Mouse (Mus musculus): Measurements from ENCODE around the gene Dynll2.
"Not testable (repeated sequence)": the region's sequence is repeated elsewhere in the genome, so short reads cannot be mapped to it uniquely, and the experiment has no call there.

The Dynll2 gene

DNA sequence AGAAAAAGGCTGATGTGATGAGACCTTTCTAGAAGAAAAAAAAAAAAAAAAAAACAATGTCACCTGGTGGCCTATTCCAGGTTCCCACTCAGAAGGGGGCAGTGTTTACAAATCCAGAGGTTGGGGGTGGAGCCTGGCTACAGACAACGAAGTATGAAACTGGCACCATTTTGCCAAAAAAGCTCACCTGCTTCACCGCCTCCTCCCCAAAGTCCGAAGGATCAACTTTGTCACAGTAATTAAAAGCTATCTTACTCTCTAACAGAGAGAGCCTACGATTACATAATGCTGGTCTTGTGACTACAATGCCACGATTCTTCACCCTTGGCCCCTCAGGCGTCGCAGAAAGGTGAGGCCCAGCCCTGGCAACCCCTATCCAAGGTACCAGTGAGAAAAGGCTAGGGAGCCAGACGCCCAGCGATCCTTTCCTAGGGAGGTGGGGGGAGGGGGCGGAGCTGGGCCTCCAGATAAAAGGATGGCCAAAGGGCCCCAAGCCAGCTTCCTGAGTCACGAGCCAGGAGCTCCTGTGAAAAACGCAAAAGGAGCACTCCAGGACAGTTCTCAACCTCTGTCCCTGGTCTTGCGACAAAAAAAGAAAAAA, 1.1 kb downstream of the Dynll2 start:
- DNase-seq: peak; percentile 78

DNA sequence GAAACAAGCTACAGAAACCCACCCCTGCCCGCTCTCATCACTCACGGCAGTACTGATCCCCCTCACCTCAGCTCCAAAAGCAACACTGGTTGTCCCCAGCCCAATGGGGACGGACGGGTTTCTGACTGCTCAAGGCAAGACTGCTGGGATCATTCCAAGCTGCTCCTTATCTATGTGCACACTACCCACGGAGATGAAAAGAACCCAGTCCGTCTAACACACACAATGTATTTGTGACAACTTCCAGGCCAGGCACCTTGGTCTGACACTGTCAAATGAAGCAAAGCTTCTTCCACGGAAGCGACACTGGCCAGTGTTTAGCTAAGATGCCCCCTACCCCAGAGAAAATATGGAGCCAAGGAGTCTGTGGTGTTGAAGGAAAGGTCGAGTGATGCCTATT, 1.7 kb downstream of the Dynll2 start:
- DNase-seq: no peak

DNA sequence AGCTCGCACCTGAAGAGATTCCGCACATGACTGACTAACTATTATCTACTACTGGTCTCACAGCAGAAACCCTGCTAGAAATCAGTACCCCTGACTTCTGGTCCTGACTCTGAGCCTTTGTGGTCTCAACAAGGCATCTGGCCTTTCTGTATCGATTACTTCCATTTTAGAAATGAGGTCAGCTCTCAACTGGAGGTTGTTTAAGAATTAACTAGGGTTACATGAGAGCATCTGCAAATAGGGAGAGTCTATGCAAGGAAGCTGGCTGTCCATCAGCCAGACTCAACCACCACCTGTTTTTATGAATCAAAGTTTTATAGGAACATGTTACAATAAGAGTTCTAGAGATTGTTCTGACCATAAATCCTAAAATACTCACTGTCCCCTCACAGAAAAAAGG, 2.8 kb downstream of the Dynll2 start:
- no peak for DNase-seq

DNA sequence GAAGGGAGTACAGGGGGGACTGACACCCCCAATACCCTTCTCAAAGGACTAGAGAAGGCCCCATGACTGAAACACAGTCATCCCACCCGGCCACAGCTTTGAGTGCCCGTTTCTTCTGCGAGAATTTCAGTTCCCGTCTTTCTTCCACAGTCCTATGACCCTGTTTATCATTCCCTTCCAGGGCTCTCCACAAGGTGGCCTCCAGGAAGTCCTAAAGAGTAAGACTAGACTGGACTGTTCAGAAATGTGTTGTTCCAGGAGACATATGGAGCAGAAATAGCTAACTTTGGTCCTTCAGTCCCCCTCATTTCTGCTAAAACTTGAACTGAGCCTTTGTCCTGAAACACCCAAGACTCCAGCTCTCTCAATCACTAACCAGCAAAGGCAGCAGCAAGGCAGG, 8.4 kb downstream of the Dynll2 start:
- no peak for DNase-seq

DNA sequence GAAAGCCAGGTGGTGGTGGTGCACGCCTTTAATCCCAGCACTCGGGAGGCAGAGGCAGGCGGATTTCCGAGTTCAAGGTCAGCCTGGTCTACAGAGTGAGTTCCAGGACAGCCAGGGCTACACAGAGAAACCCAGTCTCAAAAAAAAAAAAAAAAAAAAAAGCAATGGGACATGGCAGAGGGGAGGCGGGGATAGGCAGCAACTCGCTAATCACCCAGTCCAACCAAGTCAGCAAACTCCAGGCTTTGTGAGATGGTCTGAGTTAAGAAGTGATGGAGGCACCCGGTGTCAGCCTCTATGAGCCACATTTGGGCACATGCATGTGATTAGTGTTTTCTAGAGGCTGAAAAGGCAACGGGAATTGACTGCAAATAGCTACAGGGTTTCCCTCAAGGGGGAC, 10.3 kb downstream of the Dynll2 start:
- DNase-seq: not testable (repeated sequence)

DNA sequence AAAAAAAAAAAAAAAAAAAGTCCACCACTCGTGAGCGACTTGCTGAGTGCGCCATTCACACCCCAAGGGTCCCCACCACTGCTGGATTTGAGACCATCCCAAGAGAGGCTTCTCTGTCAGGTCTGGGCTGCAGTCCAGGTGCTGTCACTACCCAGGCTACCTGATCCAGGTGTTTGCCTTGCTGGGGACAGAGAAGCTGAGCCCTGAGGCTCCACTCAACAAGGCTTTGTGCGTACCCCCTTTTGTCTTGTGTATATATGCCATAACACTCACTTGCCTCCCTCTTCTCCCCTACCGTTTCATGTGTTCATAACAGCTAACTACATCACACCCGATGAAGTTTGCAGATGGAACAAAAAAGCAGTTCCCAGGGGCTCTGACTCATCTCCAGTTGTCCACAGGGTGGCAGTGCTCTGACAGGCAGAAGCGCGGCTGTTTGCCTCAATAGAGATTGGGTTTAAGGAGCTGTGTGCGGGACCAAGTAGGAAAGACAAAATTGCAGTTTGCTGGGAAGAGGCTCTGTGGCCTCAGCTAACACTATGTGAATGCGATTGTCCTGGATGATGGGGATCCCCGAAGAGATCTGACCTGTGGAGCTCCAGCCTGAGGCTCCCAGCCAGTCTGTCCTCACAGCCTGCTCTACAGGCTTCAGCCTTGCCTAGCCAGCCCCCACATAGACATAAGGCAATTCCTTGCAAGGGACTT, 12.7 kb downstream of the Dynll2 start:
- DNase-seq: peak; percentile 83

DNA sequence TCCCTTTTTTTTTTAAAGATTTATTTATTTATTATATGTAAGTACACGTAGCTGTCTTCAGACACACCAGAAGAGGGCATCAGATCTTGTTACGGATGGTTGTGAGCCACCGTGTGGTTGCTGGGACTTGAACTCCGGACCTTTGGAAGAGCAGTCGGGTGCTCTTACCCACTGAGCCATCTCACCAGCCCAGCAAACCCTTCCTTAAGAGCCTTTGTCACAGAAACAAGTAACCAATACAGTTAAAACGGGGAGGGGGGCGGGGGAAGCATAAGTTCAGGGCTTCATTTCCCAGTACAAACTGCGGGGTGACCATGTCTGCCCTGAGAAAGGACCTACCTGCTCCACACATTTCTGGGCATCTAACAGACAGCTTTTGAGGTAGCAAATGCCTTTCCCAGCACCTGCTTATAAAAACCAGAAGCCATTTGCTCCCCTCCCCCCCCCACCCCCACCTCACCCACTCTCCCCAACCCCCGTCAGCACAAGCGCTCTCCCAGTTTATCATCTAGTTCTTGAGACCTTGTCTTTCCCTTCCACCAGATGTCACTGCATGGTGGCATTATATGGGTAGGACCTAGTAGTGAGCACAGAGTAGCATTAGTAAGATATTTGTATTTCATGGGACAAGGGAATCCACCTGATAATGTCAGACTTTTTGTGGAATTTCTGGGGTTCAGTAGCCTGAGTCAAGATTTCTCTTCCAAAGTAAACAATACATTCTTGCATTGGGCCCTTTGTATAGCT, 13.6 kb downstream of the Dynll2 start:
- DNase-seq: no peak

DNA sequence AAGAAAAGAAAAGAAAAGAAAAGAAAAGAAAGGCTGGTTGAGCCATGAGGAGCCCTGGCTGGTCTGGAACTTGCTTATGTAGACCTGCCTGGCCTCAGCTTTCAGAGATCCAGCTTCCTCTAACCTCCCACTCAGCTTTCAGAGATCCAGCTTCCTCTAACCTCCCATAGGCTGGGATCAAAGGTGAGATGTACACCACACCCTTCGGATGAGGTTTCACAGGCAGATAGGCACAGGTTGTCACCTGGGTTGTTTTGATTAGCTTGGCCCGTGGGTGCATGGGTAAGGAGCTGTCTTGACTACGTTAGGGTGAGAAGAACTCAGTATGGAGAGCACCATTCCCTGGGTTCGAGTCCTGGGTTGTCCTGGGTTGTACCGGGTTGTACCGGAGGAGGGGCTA, 14.5 kb downstream of the Dynll2 start:
- DNase-seq: no peak

DNA sequence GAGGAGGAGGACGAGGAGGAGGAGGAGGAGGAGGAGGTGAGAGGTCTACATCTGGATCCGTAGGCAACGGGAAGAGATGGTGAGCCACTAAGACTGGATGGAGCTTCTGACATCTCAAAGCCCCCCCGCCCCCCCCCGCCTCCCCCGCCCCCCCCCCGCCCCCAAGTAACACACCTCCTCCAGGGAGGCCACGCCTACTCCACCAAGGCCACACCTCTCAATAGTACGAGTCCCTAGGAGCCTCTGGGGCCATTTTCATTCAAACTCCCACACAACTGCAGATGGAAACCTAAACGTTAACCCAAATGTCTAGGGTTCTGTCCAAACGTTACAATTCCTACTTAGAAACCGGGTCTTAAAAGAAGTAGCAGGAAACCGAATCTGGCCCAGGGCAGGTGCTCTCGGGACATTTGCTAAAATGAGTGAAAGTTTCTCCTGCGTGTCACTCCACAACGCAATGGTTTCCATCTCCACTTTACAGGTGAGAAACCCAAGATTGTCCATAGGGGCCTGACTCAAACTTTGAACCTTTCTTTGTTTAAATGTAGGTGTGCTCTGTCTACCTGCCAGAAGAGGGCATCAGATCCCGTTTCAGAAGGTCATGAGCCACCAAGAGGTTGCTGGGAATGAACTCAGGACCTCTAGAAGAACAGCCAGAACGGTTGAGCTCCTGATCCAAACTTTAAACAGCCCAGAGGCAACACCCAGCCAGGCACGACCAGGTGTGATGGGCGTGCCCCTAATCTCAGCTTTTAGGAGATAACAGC, 18.8 kb downstream of the Dynll2 start:
- peak; percentile 29 for DNase-seq

DNA sequence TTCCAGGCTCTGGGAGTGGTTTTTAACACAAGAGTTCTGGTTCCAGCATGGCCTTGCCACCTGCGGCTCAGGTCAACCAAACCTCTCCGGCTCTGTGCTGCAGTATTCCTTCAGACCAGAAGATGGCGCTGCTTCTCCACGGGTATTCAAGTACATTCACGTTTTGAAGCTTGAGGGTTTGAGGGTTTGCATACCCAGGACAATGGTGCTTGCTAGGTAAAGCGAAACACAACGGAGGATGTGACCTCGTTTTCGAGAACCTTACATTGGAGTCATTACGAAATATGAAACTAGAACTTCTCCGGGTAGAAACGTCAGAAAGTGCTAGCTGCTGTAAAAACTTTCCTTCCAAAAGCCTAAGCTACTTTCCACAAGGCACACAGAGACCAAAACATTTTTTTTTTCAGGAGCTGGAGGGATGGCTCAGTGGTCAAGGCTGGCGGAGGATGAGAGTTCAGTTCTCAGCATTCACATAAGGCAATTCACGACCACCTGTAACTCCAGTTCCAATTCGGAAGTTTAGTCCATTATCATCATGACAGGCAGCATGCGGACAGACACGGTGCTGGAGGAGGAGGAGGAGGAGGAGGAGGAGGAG, 19.5 kb downstream of the Dynll2 start:
- DNase-seq: peak; percentile 88

DNA sequence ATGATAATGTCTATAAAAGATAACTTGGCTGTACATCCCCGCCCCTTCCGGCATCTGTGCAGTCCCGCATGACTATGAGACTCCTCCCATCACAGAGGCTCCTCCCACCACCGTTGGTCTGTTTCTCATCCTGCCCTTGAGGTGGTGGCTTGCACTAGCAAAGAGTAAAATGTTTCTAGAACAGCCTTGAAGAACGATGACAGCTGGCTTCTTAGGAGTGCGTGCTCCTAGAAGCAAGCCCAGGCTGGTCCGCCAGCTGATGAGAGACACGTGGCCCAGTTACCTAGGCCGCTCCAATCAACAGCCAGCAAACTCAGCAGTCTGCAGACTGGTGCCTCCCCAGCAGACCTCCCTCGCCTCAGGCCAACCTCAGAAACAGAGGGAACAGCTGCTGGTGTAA, 21.1 kb downstream of the Dynll2 start:
- DNase-seq: peak; percentile 54

DNA sequence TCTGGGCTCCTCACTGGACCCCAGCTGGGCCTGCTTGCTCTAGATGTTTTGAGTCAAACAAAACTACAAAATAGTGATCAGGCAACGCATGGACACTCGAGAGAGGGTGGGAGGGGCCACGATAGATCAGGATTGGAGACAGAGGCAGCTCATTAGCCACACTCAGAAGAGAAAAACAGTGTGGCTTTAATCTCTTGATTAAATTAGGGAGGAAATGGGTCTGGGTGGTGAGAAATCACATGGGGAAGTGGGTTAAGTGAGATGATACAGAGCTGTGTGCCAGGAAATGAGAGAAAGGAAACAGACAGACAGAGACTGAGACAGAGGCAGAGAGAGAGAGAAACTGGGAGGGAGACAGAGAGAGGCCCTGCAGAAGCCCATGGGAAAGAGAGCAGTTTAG, 22.0 kb downstream of the Dynll2 start:
- DNase-seq: no peak

DNA sequence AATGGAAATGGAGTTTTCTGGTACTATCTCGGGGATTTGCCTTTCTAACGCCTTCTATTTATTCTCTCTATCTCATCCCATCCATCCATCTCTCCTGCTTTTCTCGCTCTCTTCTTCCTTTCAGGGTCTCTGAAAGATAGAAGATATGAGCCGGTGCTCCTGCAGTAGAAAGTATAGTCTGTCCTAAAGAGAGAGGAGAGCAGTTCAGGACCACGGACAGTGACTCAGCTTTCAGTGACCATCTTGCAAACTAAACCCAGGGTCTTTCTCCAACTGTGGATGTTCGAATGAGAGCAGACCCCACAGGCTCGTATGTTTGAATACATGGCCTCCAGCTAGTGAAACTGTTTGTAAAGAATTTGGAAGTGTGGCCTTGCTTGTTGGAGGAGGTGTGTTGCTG, 30.3 kb downstream of the Dynll2 start:
- DNase-seq: peak; percentile 71

DNA sequence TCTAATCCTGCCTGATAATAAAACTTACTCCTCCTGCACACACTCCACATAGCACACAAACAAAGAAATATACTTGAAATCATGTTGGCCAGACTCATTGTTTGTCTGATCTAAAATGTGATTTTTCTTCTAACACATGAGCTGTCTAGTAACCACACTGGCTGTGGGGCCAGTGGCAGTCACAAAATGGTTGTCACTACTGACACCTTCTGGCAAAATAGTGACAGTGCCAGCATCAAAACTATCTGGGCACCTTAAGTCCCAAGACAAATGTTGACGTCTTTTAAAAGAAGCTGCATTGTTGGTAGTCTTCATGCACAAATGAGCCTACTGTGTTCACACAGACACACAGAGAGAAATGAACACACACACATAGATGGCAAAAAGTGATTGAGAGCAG, 32.2 kb downstream of the Dynll2 start:
- peak; percentile 63 for DNase-seq

DNA sequence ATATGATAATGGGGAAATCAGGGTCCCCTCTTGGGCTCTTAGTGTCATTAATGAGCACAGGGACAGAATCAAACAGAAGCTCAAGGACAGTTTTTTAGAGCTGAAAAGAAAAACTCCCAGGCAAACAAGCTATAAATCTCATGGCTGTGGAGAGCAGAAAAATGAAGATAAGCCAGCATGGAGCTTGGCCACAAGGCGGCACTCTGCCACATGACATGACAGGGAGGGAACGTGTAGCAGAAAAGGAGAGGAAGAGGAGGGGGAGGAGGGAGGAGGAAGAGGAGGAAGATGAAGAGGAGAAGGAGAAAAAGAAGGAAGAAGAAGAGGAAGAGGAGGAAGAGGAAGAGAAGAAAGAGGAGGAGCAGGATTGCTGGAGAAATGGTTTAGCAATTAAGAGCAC, 37.3 kb downstream of the Dynll2 start:
- DNase-seq: peak; percentile 52

DNA sequence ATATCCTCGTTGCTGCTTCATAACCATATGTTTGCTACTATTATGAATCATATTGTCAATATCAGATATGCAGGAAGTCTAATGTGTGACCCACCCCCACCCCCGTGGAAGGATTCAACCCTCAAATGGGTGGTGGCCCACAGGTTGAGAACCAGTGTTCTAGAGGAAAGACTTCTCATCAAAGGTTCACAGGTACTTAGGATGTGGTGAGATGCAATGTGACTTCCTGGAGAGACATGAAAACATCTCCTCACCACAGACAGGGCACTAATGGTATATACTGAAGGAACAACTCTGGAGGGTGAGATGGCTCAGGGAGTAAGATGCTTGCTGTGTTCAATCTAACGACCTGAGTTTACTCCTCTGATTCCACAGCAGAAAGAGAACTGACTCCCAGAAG, 51.9 kb downstream of the Dynll2 start:
- DNase-seq: no peak

DNA sequence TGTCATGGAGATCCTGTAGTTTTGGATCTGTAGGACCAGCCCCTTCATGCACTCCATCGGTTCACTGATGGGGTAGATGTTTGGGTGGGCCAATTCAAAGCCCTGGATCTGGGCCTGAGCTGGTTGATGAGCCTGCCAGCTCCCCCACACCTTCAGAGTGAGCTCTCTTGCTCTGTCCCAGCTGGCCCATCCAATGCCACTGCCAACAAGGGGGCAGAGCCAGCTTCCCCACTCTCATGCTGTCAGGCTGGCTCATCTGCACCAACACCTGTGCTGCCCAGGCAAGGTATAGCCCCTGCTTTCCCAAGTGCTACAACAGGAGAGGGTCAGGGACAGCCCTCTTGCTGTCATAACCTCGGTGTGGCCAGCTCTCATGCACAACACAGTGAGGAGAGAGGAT, 53.6 kb downstream of the Dynll2 start:
- DNase-seq: no peak

DNA sequence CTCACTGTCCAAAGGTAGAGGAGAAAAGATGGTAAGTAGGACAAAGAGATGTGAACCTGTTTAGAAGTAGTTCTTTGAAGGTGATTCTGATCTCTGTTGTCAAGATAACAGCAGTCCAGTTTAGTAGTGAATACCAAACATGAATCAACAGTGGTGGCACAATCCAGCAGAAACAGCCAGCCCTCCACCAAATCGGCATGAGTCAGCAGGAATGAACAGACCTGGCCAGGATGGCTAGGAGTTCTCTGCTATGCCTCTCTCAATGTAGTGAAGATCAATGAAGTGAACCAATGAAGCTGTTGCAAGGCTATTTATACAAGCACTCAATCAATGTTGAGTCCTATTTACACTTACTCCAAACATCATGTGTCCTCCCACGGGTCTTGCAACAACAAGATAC, 57.0 kb downstream of the Dynll2 start:
- no peak for DNase-seq
